In the genomic region with DNA sequence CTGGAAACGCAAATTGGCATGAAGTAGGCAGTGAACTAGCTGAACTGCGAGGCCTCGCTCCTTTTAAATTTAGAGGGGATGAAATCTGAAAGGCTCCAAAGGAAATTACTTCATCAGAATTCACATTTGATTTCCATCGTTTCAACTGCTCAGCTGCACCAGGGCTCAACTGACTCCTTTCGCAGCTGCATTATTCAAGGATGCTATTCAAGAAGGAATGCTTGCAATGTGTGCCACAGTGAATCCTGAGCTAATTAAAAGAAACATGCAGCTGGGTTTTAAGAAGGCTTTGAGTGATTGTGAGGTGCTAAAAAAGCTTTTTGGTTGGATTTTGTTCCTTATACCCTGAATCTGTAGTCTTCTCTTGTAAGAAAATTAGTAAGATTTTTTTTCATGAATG, we compare ENCODE assay signal across 21 mouse cellular contexts.
DNase-seq lines count a peak whose midpoint lies in the region; ATAC-seq and TF ChIP-seq lines count a peak whose summit lies in the region.
"Had no signal": no experiment of that assay in that cellular context is flagged by ENCODE, and none has a peak within 500 bp of the region (broad histone marks: within the 10 kb centered on the region; RNA-seq: fewer than 3 reads in every experiment).

No protein-coding gene starts in this region.

- no peaks in the 10 kb centered on the region for H3K27me3 ChIP-seq in forebrain, embryonic 14.5 days (replicated peaks; ENCODE audit: control insufficient read depth, insufficient read depth, low read length)
- no peaks in the 10 kb centered on the region for H3K27me3 ChIP-seq in intestine, postnatal 0 days (replicated peaks; ENCODE audit: control insufficient read depth, insufficient read depth, low read length)
- no peaks in the 10 kb centered on the region for H3K27me3 ChIP-seq in intestine, embryonic 16.5 days (replicated peaks; ENCODE audit: control insufficient read depth, insufficient read depth, low read length)
- H3K27me3 ChIP-seq: CH12.LX; heart, embryonic 12.5 days; hindbrain, embryonic 15.5 days; limb, embryonic 13.5 days; megakaryocyte, embryonic 14.5 days; stomach, embryonic 15.5 days had no signal

- intact Hi-C loops in left cerebral cortex, postnatal 14 days (cut with DNase I) = no loop called here

- H3K4me3 ChIP-seq in forebrain, embryonic 14.5 days (ENCODE audit: low read depth, low read length) = no peak overlapping the region
- no peak overlapping the region for H3K4me3 ChIP-seq in intestine, postnatal 0 days (ENCODE audit: low read depth, low read length)
- no peak overlapping the region for H3K4me3 ChIP-seq in intestine, embryonic 16.5 days (ENCODE audit: low read length)
- H3K4me3 ChIP-seq: erythroblast, embryonic 14.5 days; heart, embryonic 12.5 days; hindbrain, embryonic 15.5 days; limb, embryonic 13.5 days; megakaryocyte, embryonic 14.5 days; stomach, embryonic 15.5 days had no signal

- H3K4me1 ChIP-seq in forebrain, embryonic 14.5 days (ENCODE audit: control insufficient read depth, insufficient read depth, low read length) = no peaks in the 10 kb centered on the region
- no peaks in the 10 kb centered on the region for H3K4me1 ChIP-seq in intestine, postnatal 0 days (replicated peaks; ENCODE audit: control insufficient read depth, insufficient read depth, low read length)
- no peaks in the 10 kb centered on the region for H3K4me1 ChIP-seq in intestine, embryonic 16.5 days (ENCODE audit: control insufficient read depth, insufficient read depth, low read length)
- H3K4me1 ChIP-seq: heart, embryonic 12.5 days; hindbrain, embryonic 15.5 days; limb, embryonic 13.5 days; megakaryocyte, embryonic 14.5 days; stomach, embryonic 15.5 days had no signal

- no peaks in the 10 kb centered on the region for H3K36me3 ChIP-seq in forebrain, embryonic 14.5 days (ENCODE audit: control insufficient read depth, insufficient read depth, low read length)
- no peaks in the 10 kb centered on the region for H3K36me3 ChIP-seq in intestine, postnatal 0 days (ENCODE audit: control insufficient read depth, insufficient read depth)
- H3K36me3 ChIP-seq in intestine, embryonic 16.5 days (ENCODE audit: control insufficient read depth, insufficient read depth, low read length) = no peaks in the 10 kb centered on the region
- H3K36me3 ChIP-seq: heart, embryonic 12.5 days; hindbrain, embryonic 15.5 days; limb, embryonic 13.5 days; stomach, embryonic 15.5 days had no signal

- DNase-seq in embryo, embryonic 10.5 days (ENCODE audit: low spot score) = peak; percentile 18
- no peak for DNase-seq in embryo, embryonic 11 days
- peak; percentile 3 to 28 for DNase-seq in left cerebral cortex, postnatal 14 days (ENCODE audit: low spot score in 2 of 2)
- no peak for DNase-seq in left cerebral cortex, adult 8-10 months (ENCODE audit: low spot score in 2 of 2)
- peak; percentile 39 for DNase-seq in brain, adult 2 months (ENCODE audit: low read depth, low spot score)
- peak; percentile 80 for DNase-seq in forebrain, embryonic 14.5 days (ENCODE audit: low spot score)
- DNase-seq: adrenal gland, adult 8-10 months; cerebellum, adult 8-10 months; kidney, adult 18-20 months; kidney, postnatal 10 days had no signal

- TF ChIP-seq CTCF in intestine, postnatal 0 days (IDR thresholded peaks at IDR 0.05; ENCODE audit: low read depth) = no peak

- no peak overlapping the region for H3K9ac ChIP-seq in forebrain, embryonic 14.5 days (ENCODE audit: low read length)
- no peak overlapping the region for H3K9ac ChIP-seq in intestine, postnatal 0 days (ENCODE audit: low read depth, low read length)
- H3K9ac ChIP-seq in intestine, embryonic 16.5 days (ENCODE audit: low read depth, low read length) = no peak overlapping the region
- H3K9ac ChIP-seq: heart, embryonic 12.5 days; hindbrain, embryonic 15.5 days; limb, embryonic 13.5 days; liver, embryonic 14.5 days; stomach, embryonic 15.5 days had no signal

- H3K4me2 ChIP-seq in forebrain, embryonic 14.5 days (ENCODE audit: low read length) = no peak overlapping the region
- no peak overlapping the region for H3K4me2 ChIP-seq in intestine, postnatal 0 days (replicated peaks; ENCODE audit: low read depth)
- no peak overlapping the region for H3K4me2 ChIP-seq in intestine, embryonic 16.5 days (ENCODE audit: low read depth, low read length)
- H3K4me2 ChIP-seq: heart, embryonic 12.5 days; hindbrain, embryonic 15.5 days; limb, embryonic 13.5 days; stomach, embryonic 15.5 days had no signal

- no peaks in the 10 kb centered on the region for H3K9me3 ChIP-seq in forebrain, embryonic 14.5 days (replicated peaks; ENCODE audit: control insufficient read depth, low read length)
- no peaks in the 10 kb centered on the region for H3K9me3 ChIP-seq in intestine, postnatal 0 days (ENCODE audit: control insufficient read depth)
- H3K9me3 ChIP-seq in intestine, embryonic 16.5 days (ENCODE audit: control insufficient read depth, low read length) = no peaks in the 10 kb centered on the region
- H3K9me3 ChIP-seq: heart, embryonic 12.5 days; hindbrain, embryonic 15.5 days; limb, embryonic 13.5 days; megakaryocyte, embryonic 14.5 days; stomach, embryonic 15.5 days had no signal

- 2% methylated on average over 5 of the region's 5 CpGs for WGBS in forebrain, embryonic 14.5 days
- 78% methylated on average over 5 of the region's 5 CpGs for WGBS in intestine, postnatal 0 days
- WGBS in intestine, embryonic 16.5 days = 69% methylated on average over 5 of the region's 5 CpGs

- ATAC-seq in forebrain, embryonic 14.5 days = peak; percentile 91
- ATAC-seq in intestine, postnatal 0 days = no peak
- ATAC-seq in intestine, embryonic 16.5 days = no peak
- ATAC-seq: lung, postnatal 0 days had no signal

- H3K27ac ChIP-seq in forebrain, embryonic 14.5 days (ENCODE audit: low read depth, low read length) = no peak overlapping the region
- H3K27ac ChIP-seq in intestine, postnatal 0 days (ENCODE audit: low read depth, low read length) = no peak overlapping the region
- no peak overlapping the region for H3K27ac ChIP-seq in intestine, embryonic 16.5 days (ENCODE audit: low read length)
- H3K27ac ChIP-seq: hindbrain, embryonic 15.5 days; limb, embryonic 13.5 days; liver, embryonic 14.5 days; stomach, embryonic 15.5 days had no signal

Comparison
In these comparisons a context has a peak if more than half of its experiments do, and no peak if none do; other contexts are left out.
1. DNase-seq: peak in embryo, embryonic 10.5 days (single experiment), left cerebral cortex, postnatal 14 days (2 of 2), brain, adult 2 months (single experiment) and forebrain, embryonic 14.5 days (single experiment); none in embryo, embryonic 11 days (single experiment) and left cerebral cortex, adult 8-10 months (0 of 2).